Mouse (Mus musculus): ENCODE data around the gene Hoxd10. TPM values are rescaled to one million over a fixed set of nuclear protein-coding genes. Genes with fewer than 3 reads are reported as not detected.

Gene Hoxd10
- total and polyA plus RNA-seq, 3 experiments = not detected

GRCm38 (mm10) chr2:74652996-74653340 lies 38.8 kb upstream of the Hoxd10 start:
- Histone ChIP-seq H3K4me3 (replicated peaks in 1 of 3; ENCODE audit: low read depth in 2 of 3, low read length in 2 of 3, poor library complexity in 1 of 3) (no peak overlapping the region), H3K9me3 (replicated peaks; ENCODE audit: low read length) (peaks cover 21% of the 10 kb centered on the region), H3K9ac (ENCODE audit: insufficient read depth, low read depth) (no peak overlapping the region), H3K27ac (ENCODE audit: insufficient read depth, low read depth) (no peak overlapping the region), H3K27me3 (replicated peaks) (no peaks in the 10 kb centered on the region), H3K4me1 (ENCODE audit: control insufficient read depth in 1 of 2, insufficient read depth in 2 of 2) (no peaks in the 10 kb centered on the region), H3K4me2 (ENCODE audit: insufficient read depth, low read depth, poor library complexity, severe bottlenecking) (no peak overlapping the region), H3K79me2 (replicated peaks; ENCODE audit: control insufficient read depth, extremely low read depth, insufficient read depth, poor library complexity, severe bottlenecking) (no peaks in the 10 kb centered on the region), H3K36me3 (replicated peaks in 1 of 2; ENCODE audit: control insufficient read depth in 1 of 2, insufficient read depth in 1 of 2, low read length in 1 of 2) (no peaks in the 10 kb centered on the region)
- no peak for DNase-seq (ENCODE audit: extremely low read depth)
- in situ Hi-C loops (cut with MboI; ENCODE audit: low pct_ligation_motif_present, low pct_unique_long_range_greater_than_20kb, low sequenced_read_pairs) = loop anchor here (25.0 kb wide), 1 partner anchor 1066 kb away; the partner anchor contains the start of gene Chrna1
- TF ChIP-seq CHD1 (IDR thresholded peaks at IDR 0.05; ENCODE audit: low read depth, low read length) = no peak
- TF ChIP-seq SIN3A (IDR thresholded peaks at IDR 0.05; ENCODE audit: low read length) = no peak
- TF ChIP-seq ZNF384 (IDR thresholded peaks at IDR 0.05; ENCODE audit: low read depth, low read length) = no peak
- no peak for TF ChIP-seq MAX (IDR thresholded peaks at IDR 0.05; ENCODE audit: low read length)
- no peak for TF ChIP-seq ZKSCAN1 (IDR thresholded peaks at IDR 0.05; ENCODE audit: borderline replicate concordance, low read depth, low read length)
- no peak for TF ChIP-seq USF1 (IDR thresholded peaks at IDR 0.05; ENCODE audit: low read depth, low read length)
- no peak for TF ChIP-seq MAZ (IDR thresholded peaks at IDR 0.05; ENCODE audit: low read depth, low read length)
- no peak for TF ChIP-seq MEF2A (IDR thresholded peaks at IDR 0.05; ENCODE audit: borderline replicate concordance, low read depth, low read length)
- no peak for TF ChIP-seq MXI1 (IDR thresholded peaks at IDR 0.05; ENCODE audit: low read depth, low read length)
- dilution Hi-C loops (cut with MboI; ENCODE audit: extremely low pct_ligation_motif_present, extremely low pct_unique_long_range_greater_than_20kb, low sequenced_read_pairs) = no loop called here

GRCm38 (mm10) chr2:74653781-74654535 lies 37.8 kb upstream of the Hoxd10 start:
- H3K9ac ChIP-seq (ENCODE audit: insufficient read depth, low read depth) = no peak overlapping the region
- no peak overlapping the region for H3K27ac ChIP-seq (ENCODE audit: insufficient read depth, low read depth)
- H3K4me3 ChIP-seq (replicated peaks in 1 of 3; ENCODE audit: low read depth in 2 of 3, low read length in 2 of 3, poor library complexity in 1 of 3) = no peak overlapping the region
- no peaks in the 10 kb centered on the region for H3K36me3 ChIP-seq (replicated peaks in 1 of 2; ENCODE audit: control insufficient read depth in 1 of 2, insufficient read depth in 1 of 2, low read length in 1 of 2)
- in situ Hi-C loops (cut with MboI; ENCODE audit: low pct_ligation_motif_present, low pct_unique_long_range_greater_than_20kb, low sequenced_read_pairs) (loop anchor here (25.0 kb wide), 1 partner anchor 1067 kb away; the partner anchor contains the start of gene Chrna1), dilution Hi-C loops (cut with MboI; ENCODE audit: extremely low pct_ligation_motif_present, extremely low pct_unique_long_range_greater_than_20kb, low sequenced_read_pairs) (no loop called here)
- TF ChIP-seq CHD1 (IDR thresholded peaks at IDR 0.05; ENCODE audit: low read depth, low read length) (no peak), EP300 (IDR thresholded peaks at IDR 0.05; ENCODE audit: low read length) (no peak), KAT2A (IDR thresholded peaks at IDR 0.05; ENCODE audit: insufficient replicate concordance, low read length) (no peak), JUND (conservative IDR thresholded peaks at IDR 0.05; ENCODE audit: low read depth, low read length) (no peak), RAD21 (IDR thresholded peaks at IDR 0.05; ENCODE audit: low read depth, low read length) (no peak), POLR2AphosphoS2 (IDR thresholded peaks at IDR 0.05; ENCODE audit: low read depth, low read length) (no peak)
- H3K4me2 ChIP-seq (ENCODE audit: insufficient read depth, low read depth, poor library complexity, severe bottlenecking) = no peak overlapping the region
- H3K27me3 ChIP-seq (replicated peaks) = no peaks in the 10 kb centered on the region
- H3K9me3 ChIP-seq (replicated peaks; ENCODE audit: low read length) = peaks cover 28% of the 10 kb centered on the region
- no peaks in the 10 kb centered on the region for H3K4me1 ChIP-seq (ENCODE audit: control insufficient read depth in 1 of 2, insufficient read depth in 2 of 2)
- no peaks in the 10 kb centered on the region for H3K79me2 ChIP-seq (replicated peaks; ENCODE audit: control insufficient read depth, extremely low read depth, insufficient read depth, poor library complexity, severe bottlenecking)
- DNase-seq (ENCODE audit: extremely low read depth) = no peak
